ENCODE assay signal across 9 mouse cellular contexts in the genomic region with DNA sequence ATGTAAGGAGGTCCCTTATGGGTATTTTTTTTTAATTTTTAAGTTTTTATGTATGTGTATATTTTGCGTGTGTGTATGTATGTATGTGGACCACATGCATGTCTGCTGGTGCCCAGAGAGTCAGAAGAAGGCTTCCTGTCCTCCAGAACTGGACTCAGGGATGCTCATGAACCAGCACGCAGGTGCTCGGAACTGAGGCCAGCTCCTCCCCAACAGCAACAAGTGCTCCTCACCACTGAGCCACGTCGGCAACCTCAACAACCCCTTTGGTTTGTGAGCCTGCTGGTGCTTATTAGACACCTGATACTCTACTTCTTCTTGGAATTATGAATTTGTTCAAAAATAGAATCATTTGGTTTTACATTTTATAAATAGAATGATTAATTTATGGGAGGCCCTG. TPM values are rescaled to one million over a fixed set of nuclear protein-coding genes. Genes with fewer than 3 reads are reported as not detected.
A peak's percentile ranks its signal among the peaks of the same experiment; 100 is the strongest.
DNase-seq lines count a peak whose midpoint lies in the region; ATAC-seq lines count a peak whose summit lies in the region.
"Had no signal": no experiment of that assay in that cellular context is flagged by ENCODE, and none has a peak within 500 bp of the region (broad histone marks: within the 10 kb centered on the region; RNA-seq: fewer than 3 reads in every experiment).

No protein-coding gene starts in this region.

- H3K27me3 ChIP-seq in kidney, embryonic 14.5 days (ENCODE audit: control insufficient read depth, insufficient read depth, low read length), result no peaks in the 10 kb centered on the region
- H3K27me3 ChIP-seq in hindbrain, embryonic 16.5 days (replicated peaks; ENCODE audit: control insufficient read depth, insufficient read depth, low read length), result no peaks in the 10 kb centered on the region
- no peaks in the 10 kb centered on the region for H3K27me3 ChIP-seq in midbrain, embryonic 16.5 days (ENCODE audit: control insufficient read depth, insufficient read depth, low read depth, low read length)

- H3K27ac ChIP-seq in kidney, embryonic 14.5 days (ENCODE audit: low read depth, low read length), result no peak overlapping the region; the same call in 1 of the 2 replicates
- peak overlapping the region; percentile 76; the same call in 1 of the 2 replicates for H3K27ac ChIP-seq in brown adipose tissue, adult 24 weeks (replicated peaks; ENCODE audit: low read depth, low read length)
- H3K27ac ChIP-seq in hindbrain, embryonic 16.5 days (ENCODE audit: low read depth, low read length), result peak overlapping the region; percentile 94; the same call in 1 of the 2 replicates
- no peak overlapping the region for H3K27ac ChIP-seq in midbrain, embryonic 16.5 days (ENCODE audit: low read length)

- H3K9ac ChIP-seq in kidney, embryonic 14.5 days (ENCODE audit: low read depth, low read length), result peak overlapping the region; percentile 83; the same call in 1 of the 2 replicates
- peak overlapping the region; percentile 80; the same call in 1 of the 2 replicates for H3K9ac ChIP-seq in hindbrain, embryonic 16.5 days (ENCODE audit: low read depth, low read length)
- peak overlapping the region; percentile 81 for H3K9ac ChIP-seq in midbrain, embryonic 16.5 days (ENCODE audit: low read depth, low read length)

- H3K36me3 ChIP-seq in kidney, embryonic 14.5 days (ENCODE audit: control insufficient read depth, insufficient read depth, low read length), result no peaks in the 10 kb centered on the region; the same call in 1 of the 2 replicates
- H3K36me3 ChIP-seq in hindbrain, embryonic 16.5 days (ENCODE audit: control insufficient read depth, insufficient read depth, low read length), result no peaks in the 10 kb centered on the region
- H3K36me3 ChIP-seq in midbrain, embryonic 16.5 days (ENCODE audit: control insufficient read depth, insufficient read depth, low read length), result no peaks in the 10 kb centered on the region

- WGBS in kidney, embryonic 14.5 days, result 77% methylated on average over 5 of the region's 5 CpGs
- 84% methylated on average over 5 of the region's 5 CpGs for WGBS in hindbrain, embryonic 16.5 days
- 88% methylated on average over 5 of the region's 5 CpGs for WGBS in midbrain, embryonic 16.5 days

- H3K4me1 ChIP-seq in kidney, embryonic 14.5 days (ENCODE audit: control insufficient read depth, insufficient read depth, low read length), result peaks cover 40% of the 10 kb centered on the region
- peaks cover 24% of the 10 kb centered on the region for H3K4me1 ChIP-seq in brown adipose tissue, adult 24 weeks (ENCODE audit: control insufficient read depth, insufficient read depth, insufficient read length, low read length)
- H3K4me1 ChIP-seq in hindbrain, embryonic 16.5 days (ENCODE audit: control insufficient read depth, insufficient read depth, low read depth, low read length), result peaks cover 37% of the 10 kb centered on the region
- peaks cover 37% of the 10 kb centered on the region for H3K4me1 ChIP-seq in midbrain, embryonic 16.5 days (ENCODE audit: control insufficient read depth, insufficient read depth, low read length)

- H3K4me3 ChIP-seq in kidney, embryonic 14.5 days (ENCODE audit: low read length), result peak overlapping the region; percentile 61
- peak overlapping the region; percentile 92 for H3K4me3 ChIP-seq in brown adipose tissue, adult 24 weeks (ENCODE audit: insufficient read depth, low read depth, low read length)
- peak overlapping the region; percentile 69 for H3K4me3 ChIP-seq in hindbrain, embryonic 16.5 days (ENCODE audit: low read length)
- peak overlapping the region; percentile 76 for H3K4me3 ChIP-seq in midbrain, embryonic 16.5 days (ENCODE audit: low read depth, low read length)

- H3K9me3 ChIP-seq in kidney, embryonic 14.5 days (ENCODE audit: control insufficient read depth, low read length), result no peaks in the 10 kb centered on the region
- H3K9me3 ChIP-seq in hindbrain, embryonic 16.5 days (ENCODE audit: control insufficient read depth, low read length), result no peaks in the 10 kb centered on the region
- no peaks in the 10 kb centered on the region for H3K9me3 ChIP-seq in midbrain, embryonic 16.5 days (replicated peaks; ENCODE audit: control insufficient read depth, low read length, poor library complexity, severe bottlenecking)

- DNase-seq in kidney, adult 18-20 months, result no peak
- no peak for DNase-seq in right cerebral cortex, postnatal 4 days
- no peak for DNase-seq in layer of hippocampus, adult 9-11 months
- no peak for DNase-seq in Muller cell, postnatal 12 days (ENCODE audit: inconsistent ontology term)
- DNase-seq: gastrocnemius, postnatal 36 days had no signal

- ATAC-seq in kidney, embryonic 14.5 days (ENCODE audit: low FRiP score, low TSS enrichment), result no peak
- no peak for ATAC-seq in hindbrain, embryonic 16.5 days
- ATAC-seq in midbrain, embryonic 16.5 days, result no peak

- H3K4me2 ChIP-seq in kidney, embryonic 14.5 days (replicated peaks; ENCODE audit: low read depth, low read length), result peak overlapping the region; percentile 76
- peak overlapping the region; percentile 91 for H3K4me2 ChIP-seq in hindbrain, embryonic 16.5 days (ENCODE audit: low read length)
- H3K4me2 ChIP-seq in midbrain, embryonic 16.5 days (ENCODE audit: low read length), result peak overlapping the region; percentile 96

RNA-seq across cellular contexts. Expression of a gene that starts 39.9 kb away (rescaled TPM):
- polyA plus RNA-seq in kidney, embryonic 14.5 days (2014; fragmentation: Nextera tagmentation; extraction: Ambion mirVana), result 114 and 160 TPM in 2 replicates
- polyA plus RNA-seq in brown adipose tissue, adult 24 weeks (2012; ENCODE audit: insufficient read depth, insufficient read length, missing spikeins), result 44.0 and 64.3 TPM in 2 replicates
- 135 and 136 TPM in 2 replicates for polyA plus RNA-seq in hindbrain, embryonic 16.5 days (2015; fragmentation: Nextera tagmentation; extraction: Ambion mirVana)
- polyA plus RNA-seq in midbrain, embryonic 16.5 days (2015; fragmentation: Nextera tagmentation; extraction: Ambion mirVana), result 144 and 147 TPM in 2 replicates

Comparison
In these comparisons a context has a peak if more than half of its experiments do, and no peak if none do; other contexts are left out.
1. H3K27ac ChIP-seq: peak in brown adipose tissue, adult 24 weeks (single experiment) and hindbrain, embryonic 16.5 days (single experiment); none in kidney, embryonic 14.5 days (single experiment) and midbrain, embryonic 16.5 days (single experiment).
2. Peak in every context shown above with its lines, with median percentiles within 50 percentile points of each other: H3K4me2 ChIP-seq, H3K4me3 ChIP-seq and H3K9ac ChIP-seq.